Mouse (Mus musculus) G1E (cell line): ENCODE data around the gene St7.

Experiments used
- CTCF ChIP-seq: IDR thresholded peaks from 2 replicates; pipeline ENCODE4 v1.5.1; 2012; ENCODE audit warnings: low read depth, low read length, inconsistent platforms, mixed read lengths
- GATA1 ChIP-seq: IDR thresholded peaks from 2 replicates; pipeline ENCODE4 v1.6.1; 2012; ENCODE audit warnings: borderline replicate concordance, low read length, inconsistent platforms, mixed read lengths
- GATA2 ChIP-seq: IDR thresholded peaks from 2 replicates; pipeline ENCODE4 v1.6.1; 2012; ENCODE audit warnings: low read depth, low read length, inconsistent platforms, borderline replicate concordance
- POLR2AphosphoS5 ChIP-seq: IDR thresholded peaks from 2 replicates; pipeline ENCODE4 v1.6.1; 2012; ENCODE audit warnings: low read depth, low read length, inconsistent platforms; ENCODE audit not compliant: insufficient replicate concordance

DNA sequence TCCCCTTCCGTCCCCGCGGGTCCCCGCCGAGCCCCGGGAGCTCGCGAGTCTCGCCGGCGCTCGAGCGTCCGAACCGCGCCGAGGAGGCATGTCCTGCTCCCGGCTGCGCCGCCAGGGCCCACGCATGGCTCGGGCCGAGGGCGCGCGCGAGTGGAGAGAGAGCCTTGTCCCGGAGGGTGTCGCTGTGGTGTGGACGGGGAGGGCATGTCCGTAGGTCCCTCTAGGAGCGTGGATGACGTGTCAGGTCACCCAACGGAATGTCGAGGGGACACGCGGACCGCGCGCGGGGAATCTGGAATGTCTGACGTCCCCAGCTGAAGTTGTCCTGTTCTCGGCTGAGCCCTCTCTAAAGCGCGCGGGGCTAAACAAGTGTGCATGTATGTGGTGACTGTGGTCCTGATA, 1.8 kb downstream of the St7 start:
- TF ChIP-seq POLR2AphosphoS5: no peak
- TF ChIP-seq CTCF: no peak
- TF ChIP-seq GATA1: no peak
- no peak for TF ChIP-seq GATA2
